Mouse (Mus musculus) mouse trophoblast stem cell (cell line): ENCODE measurements around the gene Sesn1.

Experiments
- in situ Hi-C, 2 experiments: fragments of 300-500 bp; cut with MseI, MboI; formaldehyde crosslinking; loops; 2 replicates in 1 of 2; 3 replicates in 1 of 2; pipeline ENCODE4 v1.15.1; 2025

Sesn1 gene

DNA sequence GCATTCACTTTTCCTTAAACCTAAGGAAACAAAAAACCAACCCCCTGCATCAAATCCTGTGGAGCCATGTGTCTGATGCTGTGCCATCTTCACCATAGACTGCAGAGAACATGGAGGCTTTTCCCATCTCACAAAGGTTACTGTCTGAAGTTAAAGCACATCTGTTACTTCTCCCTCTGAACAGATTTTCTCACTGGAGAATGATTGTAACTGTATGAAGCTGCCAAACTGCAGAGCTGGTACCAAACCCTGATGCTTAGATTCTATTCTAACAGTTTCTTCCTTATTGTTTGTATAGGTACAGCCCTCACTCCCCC, 57.1 kb downstream of the Sesn1 start:
- in situ Hi-C loops: no loop called here

GRCm38 (mm10) chr10:41867956-41868355, 58.2 kb downstream of the Sesn1 start:
- in situ Hi-C loops: no loop called here

DNA sequence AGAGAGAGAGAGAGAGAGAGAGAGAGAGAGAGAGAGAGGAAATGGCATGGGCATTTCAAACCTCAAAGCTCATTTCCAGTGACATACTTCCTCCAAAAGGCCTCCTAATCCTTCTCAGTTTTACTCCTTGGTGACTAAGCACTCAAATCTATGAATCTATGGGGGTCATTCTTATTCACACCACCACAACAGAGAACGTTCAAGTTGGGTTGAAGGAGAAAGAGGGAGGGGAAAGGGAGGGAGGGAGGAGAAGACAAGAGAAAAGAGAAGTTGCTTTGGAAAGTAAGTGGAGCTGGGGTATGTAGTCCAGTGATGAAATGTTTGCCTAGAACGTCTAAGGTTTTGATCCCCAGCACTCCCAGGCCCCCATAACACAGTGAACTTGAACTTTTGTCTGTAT, 60.4 kb downstream of the Sesn1 start:
- in situ Hi-C loops: no loop called here

DNA sequence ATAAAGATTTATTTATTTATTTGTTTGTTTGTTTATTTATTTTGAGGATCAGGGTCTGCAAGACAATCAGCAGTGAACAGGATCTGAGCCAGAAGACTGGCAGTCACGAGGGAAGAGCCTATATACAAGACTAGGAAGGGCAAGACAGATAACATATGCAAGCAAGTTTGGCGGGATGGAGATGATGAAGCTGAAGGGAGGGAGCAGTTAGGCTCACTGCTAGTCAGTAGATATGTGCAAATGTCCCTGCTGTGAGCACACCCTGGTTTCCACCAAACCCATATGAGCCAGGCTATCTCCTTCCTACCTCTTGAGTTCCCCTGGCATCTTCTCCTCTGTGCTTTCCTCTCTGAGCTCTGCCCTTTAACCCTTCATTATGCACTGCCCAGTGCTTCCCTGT, 61.8 kb downstream of the Sesn1 start:
- in situ Hi-C loops: no loop called here

GRCm38 (mm10) chr10:41875624-41876023, 65.9 kb downstream of the Sesn1 start:
- in situ Hi-C loops: no loop called here

- in situ Hi-C loops: no loop called here
Observed at GRCm38 (mm10) chr10:41878344-41878743, 68.6 kb downstream of the Sesn1 start.

- in situ Hi-C loops: no loop called here
Observed at GRCm38 (mm10) chr10:41879675-41880074, 69.9 kb downstream of the Sesn1 start.

DNA sequence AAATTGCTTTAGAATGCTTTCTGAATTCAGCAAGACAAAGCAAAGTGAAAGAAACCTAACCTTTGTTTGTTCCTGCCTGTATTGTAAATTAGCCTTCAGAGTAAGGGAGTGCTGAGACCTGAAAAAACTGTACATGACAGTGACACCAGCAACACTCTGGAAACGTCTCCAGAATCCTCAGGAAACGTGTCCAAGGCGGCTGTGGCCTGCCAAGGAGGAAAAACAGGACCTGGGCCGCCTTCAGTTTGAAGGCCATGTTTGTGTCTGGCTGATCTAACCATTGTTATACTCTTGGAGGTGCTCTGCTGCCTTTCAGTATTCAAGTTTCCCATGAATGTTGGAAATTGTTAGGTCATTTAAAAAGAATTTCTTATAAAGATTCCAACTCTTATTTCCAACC, 70.5 kb downstream of the Sesn1 start:
- in situ Hi-C loops: no loop called here

DNA sequence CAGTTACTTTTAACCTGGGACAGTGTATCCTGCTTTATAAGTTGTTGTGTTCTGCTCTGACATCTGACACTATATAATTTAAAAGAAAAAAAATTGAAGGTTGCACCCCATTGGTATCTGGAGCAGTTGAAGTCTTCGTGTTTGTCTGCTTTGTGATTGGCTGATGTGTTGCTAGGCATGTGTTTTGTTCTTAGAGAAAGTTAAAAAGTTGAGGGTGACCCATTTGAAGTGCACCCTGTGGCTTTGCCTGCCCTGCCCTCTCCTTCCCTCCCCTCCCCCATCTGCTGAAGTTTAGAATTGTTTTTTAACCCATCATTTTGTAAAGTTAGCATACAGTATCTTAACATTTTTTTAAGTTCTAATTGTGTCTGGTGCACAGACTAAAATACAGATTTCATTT, 71.0 kb downstream of the Sesn1 start:
- in situ Hi-C loops: no loop called here

DNA sequence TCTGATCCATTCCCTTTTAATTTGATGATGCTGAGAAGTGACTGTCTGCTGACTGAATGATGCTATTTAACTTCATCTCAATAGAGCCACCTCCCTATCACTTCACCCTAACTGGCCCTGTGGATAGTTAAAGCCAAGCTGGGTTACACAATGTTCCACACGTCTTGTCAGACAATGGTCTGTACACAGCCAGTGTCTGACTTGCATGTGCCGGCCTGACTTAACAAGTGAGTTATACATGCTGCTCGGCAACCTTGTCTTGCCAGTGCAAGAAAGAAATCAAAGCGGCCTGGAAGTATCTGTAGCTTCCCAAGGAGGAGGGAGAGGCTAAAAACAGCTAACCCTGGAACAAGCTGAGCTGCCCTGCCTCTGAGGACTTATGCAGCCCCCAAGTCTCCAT, 71.7 kb downstream of the Sesn1 start:
- in situ Hi-C loops: no loop called here

GRCm38 (mm10) chr10:41883741-41884575, 74.2 kb downstream of the Sesn1 start:
- in situ Hi-C loops: no loop called here

DNA sequence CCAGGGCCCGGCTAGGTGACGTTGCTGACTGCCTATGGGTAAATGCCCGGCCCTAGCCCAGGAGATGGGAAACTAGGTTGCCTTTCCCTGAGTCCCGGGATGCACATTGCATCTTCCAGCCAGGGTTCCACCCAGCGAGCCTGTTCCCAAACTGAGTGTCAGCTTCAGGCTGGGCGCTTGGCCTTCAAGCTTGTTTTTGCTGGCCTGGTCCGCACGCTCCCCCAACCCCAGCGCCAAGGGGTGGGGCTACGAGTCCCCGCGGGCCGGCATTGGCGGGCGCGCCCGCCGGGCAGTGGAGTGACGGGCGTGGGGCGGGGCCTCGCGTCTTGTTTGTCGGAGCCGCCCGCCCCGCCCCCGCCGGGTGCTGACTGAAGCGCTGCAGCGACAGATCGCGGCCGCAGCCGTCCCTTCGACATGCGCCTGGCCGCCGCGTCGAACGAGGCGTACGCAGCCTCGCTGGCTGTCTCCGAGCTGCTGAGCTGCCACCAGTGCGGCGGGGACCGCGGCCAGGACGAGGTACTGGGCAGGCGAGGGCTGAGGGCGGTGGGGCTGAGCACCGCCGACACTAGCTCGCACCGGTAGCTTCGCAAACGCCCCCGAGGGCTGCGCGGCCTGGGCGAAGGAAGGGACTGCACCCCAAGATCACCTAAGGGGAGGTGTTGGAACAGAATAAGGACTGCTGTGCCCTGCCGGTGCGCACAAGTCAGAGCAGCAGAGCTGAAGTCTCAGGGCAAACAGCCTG, 77.5 kb downstream of the Sesn1 start:
- in situ Hi-C loops: no loop called here

- in situ Hi-C loops: no loop called here
Observed at GRCm38 (mm10) chr10:41888365-41888941, 78.7 kb downstream of the Sesn1 start.

GRCm38 (mm10) chr10:41889566-41889965, 79.8 kb downstream of the Sesn1 start:
- in situ Hi-C loops: no loop called here

DNA sequence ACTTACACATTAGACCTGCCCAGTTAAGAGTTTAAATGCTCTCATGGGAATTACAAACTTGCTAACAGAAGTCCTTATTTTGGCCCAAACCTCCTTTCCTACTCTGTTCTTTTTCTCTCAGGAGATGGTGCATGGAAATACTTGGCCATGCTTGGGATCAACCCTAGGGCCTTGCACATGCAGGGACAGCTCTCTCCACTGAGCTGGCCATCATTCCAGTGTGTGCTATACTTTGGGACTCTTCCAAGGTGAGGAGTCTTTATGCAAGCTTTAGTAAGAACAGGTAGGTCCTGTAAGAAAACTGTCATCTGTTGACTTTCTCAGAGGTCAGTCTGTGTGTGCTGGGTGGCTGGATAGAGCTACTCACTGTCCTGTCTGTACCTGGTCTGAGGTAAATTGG, 80.8 kb downstream of the Sesn1 start:
- in situ Hi-C loops: no loop called here

- in situ Hi-C loops: no loop called here
Observed at GRCm38 (mm10) chr10:41891312-41891711, 81.6 kb downstream of the Sesn1 start.

DNA sequence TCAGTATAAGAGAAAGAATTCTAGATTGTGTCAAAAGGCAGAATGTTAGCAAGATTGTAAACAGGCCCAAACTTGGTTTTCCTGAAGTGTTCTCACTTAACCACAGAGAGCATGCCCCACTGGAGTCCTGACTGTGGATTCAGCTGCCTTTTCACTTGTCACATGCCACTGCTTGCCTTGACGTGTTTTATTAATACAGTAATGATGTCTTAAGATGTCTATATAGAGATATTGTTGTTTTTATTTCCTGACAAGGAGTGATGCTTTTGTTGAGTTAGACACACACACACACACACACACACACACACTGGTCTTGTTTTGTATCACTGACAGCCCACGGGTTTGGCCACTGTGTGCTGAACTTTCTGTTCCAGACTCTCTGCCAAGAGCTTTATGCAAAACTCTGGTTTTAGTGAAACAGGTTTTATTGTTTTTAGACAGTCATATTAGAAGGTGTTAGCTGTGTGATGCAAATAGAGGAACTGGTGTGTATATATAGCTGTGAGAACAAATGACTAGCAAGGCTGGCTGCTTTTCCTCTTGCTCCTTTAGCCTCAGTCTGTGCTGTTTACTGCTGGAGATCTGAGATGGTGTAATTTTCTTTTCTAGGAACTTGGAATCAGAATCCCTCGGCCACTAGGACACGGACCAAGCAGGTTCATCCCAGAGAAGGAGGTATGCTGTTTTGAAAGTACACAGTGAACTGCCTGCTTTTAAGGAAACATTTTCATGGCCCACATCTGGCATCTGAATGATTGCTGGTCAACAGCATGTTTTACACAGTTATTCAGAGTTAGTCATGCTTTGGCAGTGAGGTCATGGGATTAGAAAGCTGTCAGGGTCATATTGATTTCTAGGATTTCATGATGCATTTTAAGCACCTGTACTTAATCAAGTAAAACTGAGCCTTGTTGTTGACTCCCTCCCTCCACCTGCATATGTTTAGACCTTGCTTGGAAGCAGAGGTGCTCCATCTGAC, 84.0 kb downstream of the Sesn1 start:
- in situ Hi-C loops: no loop called here

DNA sequence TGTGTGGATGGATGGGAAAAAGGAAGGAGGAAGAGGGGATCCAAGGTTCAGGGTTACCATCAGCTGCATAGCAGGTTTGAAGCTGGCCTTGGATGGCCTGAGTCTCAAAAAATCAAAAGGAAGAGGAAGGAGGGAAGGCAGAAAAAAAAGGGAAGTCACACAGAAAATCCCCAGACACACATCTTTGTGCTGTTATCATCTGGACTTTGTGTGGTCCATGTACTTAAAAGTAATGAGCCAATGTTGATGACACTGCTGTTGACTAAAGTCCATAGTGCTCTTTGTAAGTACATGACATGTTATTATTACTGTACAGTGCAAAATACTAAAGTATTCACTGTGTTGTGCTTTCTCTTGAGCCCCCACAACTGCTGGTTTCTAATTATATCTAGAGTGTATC, 86.7 kb downstream of the Sesn1 start:
- in situ Hi-C loops: no loop called here

- in situ Hi-C loops: no loop called here
Observed at GRCm38 (mm10) chr10:41896865-41897264, 87.1 kb downstream of the Sesn1 start.

DNA sequence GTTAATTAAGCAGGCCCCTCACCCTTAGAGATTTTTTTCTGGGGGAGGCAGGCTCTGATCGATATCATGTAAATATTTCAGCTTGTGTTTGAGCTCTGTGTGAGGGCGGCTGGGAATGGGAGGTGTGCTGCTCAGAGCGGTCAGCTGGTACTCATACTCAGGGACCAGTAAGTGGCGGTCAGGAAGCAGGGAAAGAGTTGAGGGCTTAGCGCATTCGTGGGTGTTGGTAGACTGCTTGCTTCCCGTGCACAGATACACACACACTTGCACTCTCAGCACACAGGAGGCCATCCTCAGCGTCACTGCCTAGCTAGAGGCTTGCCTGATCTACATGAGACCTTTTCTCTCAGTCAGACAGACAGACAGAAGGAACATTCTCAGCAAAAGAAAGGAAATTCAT, 91.7 kb downstream of the Sesn1 start:
- in situ Hi-C loops: no loop called here

GRCm38 (mm10) chr10:41901864-41902263, 92.1 kb downstream of the Sesn1 start:
- in situ Hi-C loops: no loop called here

DNA sequence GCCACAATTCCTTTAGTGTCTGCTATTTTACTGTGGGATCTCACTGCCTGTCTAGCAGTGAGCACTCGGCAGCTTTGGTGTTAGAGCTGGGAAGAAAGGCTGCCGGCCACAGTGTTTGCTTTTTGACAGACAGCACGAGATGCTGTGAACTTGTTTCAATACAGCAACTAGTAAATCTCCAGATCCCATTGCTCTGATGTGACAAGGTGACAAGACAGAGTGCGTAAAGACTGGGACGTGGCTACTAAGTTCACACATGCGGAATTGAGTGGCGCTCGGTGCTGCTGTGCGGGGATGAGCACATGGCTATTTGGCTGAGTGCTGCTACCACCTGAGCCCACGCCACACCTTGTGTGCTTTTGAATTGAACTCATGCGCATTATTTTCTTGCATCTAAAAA, 97.7 kb downstream of the Sesn1 start:
- in situ Hi-C loops: no loop called here
